Comparison of ENCODE assay signal across 22 mouse cellular contexts in genomic region chr5:118909756-118910155, GRCm38 (mm10).
DNase-seq lines count a peak whose midpoint lies in the region; ATAC-seq and TF ChIP-seq lines count a peak whose summit lies in the region.
"Had no signal": no experiment of that assay in that cellular context is flagged by ENCODE, and none has a peak within 500 bp of the region (broad histone marks: within the 10 kb centered on the region; RNA-seq: fewer than 3 reads in every experiment).

No protein-coding gene starts in this region.

- H3K27me3 ChIP-seq in forebrain, embryonic 11.5 days (ENCODE audit: control insufficient read depth, insufficient read depth, low read length), result no peaks in the 10 kb centered on the region
- 0 out of 2 replicates have a peak, but pooled peaks cover 2% of the 10 kb centered on the region for H3K27me3 ChIP-seq in forebrain, embryonic 15.5 days
- no peaks in the 10 kb centered on the region for H3K27me3 ChIP-seq in stomach, postnatal 0 days (ENCODE audit: control insufficient read depth, insufficient read depth, low read length)
- H3K27me3 ChIP-seq: CH12.LX; embryonic facial prominence, embryonic 13.5 days; intestine, embryonic 15.5 days; Patski had no signal

- peak; percentile 29 for DNase-seq in forebrain, embryonic 11.5 days (ENCODE audit: low spot score)
- peak; percentile 71 for DNase-seq in ovary, adult 18-20 months (ENCODE audit: low spot score)
- no peak for DNase-seq in ovary, postnatal 14 days (ENCODE audit: low spot score)
- peak; percentile 49 for DNase-seq in adrenal gland, postnatal 10 days
- DNase-seq in adrenal gland, postnatal 36 days, result peak; percentile 39 to 63
- no peak for DNase-seq in stomach, postnatal 0 days (ENCODE audit: low spot score)
- DNase-seq: cerebellum, adult 18-20 months; cerebellum, adult 9-11 months; cerebellum, postnatal 36 days; gastrocnemius, postnatal 10 days; heart, adult 18-20 months had no signal

- TF ChIP-seq CTCF in stomach, postnatal 0 days (IDR thresholded peaks at IDR 0.05; ENCODE audit: low read depth), result no peak

- ATAC-seq in forebrain, embryonic 11.5 days (replicated peaks; ENCODE audit: low FRiP score), result no peak
- no peak for ATAC-seq in forebrain, embryonic 15.5 days (replicated peaks)
- no peak for ATAC-seq in stomach, postnatal 0 days (ENCODE audit: low FRiP score, low TSS enrichment)
- ATAC-seq: activated CD4-positive, CD25-positive, alpha-beta regulatory T cell, adult 4 months; forebrain, embryonic 13.5 days; intestine, embryonic 15.5 days; Patski had no signal

- no peak for TF ChIP-seq EP300 in stomach, postnatal 0 days (optimal IDR thresholded peaks at IDR 0.05)

- WGBS in forebrain, embryonic 11.5 days, result 87% methylated on average over 6 of the region's 6 CpGs
- WGBS in forebrain, embryonic 15.5 days, result 89% methylated on average over 6 of the region's 6 CpGs
- 70% methylated on average over 6 of the region's 6 CpGs for WGBS in stomach, postnatal 0 days

- H3K4me1 ChIP-seq in forebrain, embryonic 11.5 days (replicated peaks; ENCODE audit: control insufficient read depth, insufficient read depth, low read length), result no peaks in the 10 kb centered on the region
- peaks cover 3% of the 10 kb centered on the region for H3K4me1 ChIP-seq in forebrain, embryonic 15.5 days
- H3K4me1 ChIP-seq in stomach, postnatal 0 days (replicated peaks; ENCODE audit: control insufficient read depth, insufficient read depth), result no peaks in the 10 kb centered on the region
- H3K4me1 ChIP-seq: intestine, embryonic 15.5 days had no signal

- H3K36me3 ChIP-seq in forebrain, embryonic 11.5 days (ENCODE audit: control insufficient read depth, insufficient read depth, low read length), result no peaks in the 10 kb centered on the region
- no peaks in the 10 kb centered on the region for H3K36me3 ChIP-seq in forebrain, embryonic 15.5 days
- no peaks in the 10 kb centered on the region for H3K36me3 ChIP-seq in stomach, postnatal 0 days (ENCODE audit: control insufficient read depth, insufficient read depth, low read length)
- H3K36me3 ChIP-seq: embryonic facial prominence, embryonic 13.5 days; heart, embryonic 15.5 days; hindbrain, embryonic 10.5 days; intestine, embryonic 15.5 days had no signal

- H3K9ac ChIP-seq in forebrain, embryonic 11.5 days (ENCODE audit: low read length), result no peak overlapping the region
- H3K9ac ChIP-seq in forebrain, embryonic 15.5 days (replicated peaks), result no peak overlapping the region
- H3K9ac ChIP-seq in stomach, postnatal 0 days (ENCODE audit: low read length), result no peak overlapping the region
- H3K9ac ChIP-seq: embryonic facial prominence, embryonic 13.5 days; forebrain, embryonic 13.5 days; heart, embryonic 15.5 days; hindbrain, embryonic 14.5 days; intestine, embryonic 15.5 days had no signal

- no peak overlapping the region for H3K4me3 ChIP-seq in forebrain, embryonic 11.5 days (ENCODE audit: low read depth, low read length)
- H3K4me3 ChIP-seq in forebrain, embryonic 15.5 days, result no peak overlapping the region
- H3K4me3 ChIP-seq in stomach, postnatal 0 days (ENCODE audit: low read depth, low read length), result no peak overlapping the region
- H3K4me3 ChIP-seq: embryonic facial prominence, embryonic 13.5 days; forebrain, embryonic 13.5 days; heart, embryonic 15.5 days; hindbrain, embryonic 10.5 days; intestine, embryonic 15.5 days had no signal

- H3K9me3 ChIP-seq in forebrain, embryonic 11.5 days (ENCODE audit: control insufficient read depth, low read length), result no peaks in the 10 kb centered on the region
- H3K9me3 ChIP-seq in forebrain, embryonic 15.5 days, result no peaks in the 10 kb centered on the region
- H3K9me3 ChIP-seq in stomach, postnatal 0 days (ENCODE audit: control insufficient read depth, low read length), result no peaks in the 10 kb centered on the region
- H3K9me3 ChIP-seq: embryonic facial prominence, embryonic 13.5 days; forebrain, embryonic 13.5 days; heart, embryonic 15.5 days; hindbrain, embryonic 10.5 days; intestine, embryonic 15.5 days had no signal

- H3K27ac ChIP-seq in forebrain, embryonic 11.5 days (ENCODE audit: low read depth, low read length), result no peak overlapping the region
- H3K27ac ChIP-seq in forebrain, embryonic 15.5 days (replicated peaks), result no peak overlapping the region
- no peak overlapping the region for H3K27ac ChIP-seq in stomach, postnatal 0 days (replicated peaks)
- H3K27ac ChIP-seq: embryonic facial prominence, embryonic 13.5 days; forebrain, embryonic 13.5 days; heart, embryonic 15.5 days; hindbrain, embryonic 10.5 days; hindbrain, embryonic 14.5 days; intestine, embryonic 15.5 days had no signal

- no peak overlapping the region for H3K4me2 ChIP-seq in forebrain, embryonic 11.5 days (ENCODE audit: low read depth, low read length, severe bottlenecking)
- no peak overlapping the region for H3K4me2 ChIP-seq in forebrain, embryonic 15.5 days (replicated peaks)
- H3K4me2 ChIP-seq in stomach, postnatal 0 days (replicated peaks; ENCODE audit: low read depth), result no peak overlapping the region
- H3K4me2 ChIP-seq: embryonic facial prominence, embryonic 13.5 days; forebrain, embryonic 13.5 days; heart, embryonic 11.5 days; heart, embryonic 15.5 days; hindbrain, embryonic 14.5 days; intestine, embryonic 15.5 days had no signal

Comparison
In these comparisons a context has a peak if more than half of its experiments do, and no peak if none do; other contexts are left out.
1. DNase-seq: peak in forebrain, embryonic 11.5 days (single experiment), ovary, adult 18-20 months (single experiment), adrenal gland, postnatal 10 days (single experiment) and adrenal gland, postnatal 36 days (2 of 2); none in ovary, postnatal 14 days (single experiment) and stomach, postnatal 0 days (single experiment).